Mouse (Mus musculus) forebrain, embryonic 12.5 days (tissue): ENCODE measurements around the gene Ckmt1. TPM values are rescaled to one million over a fixed set of nuclear protein-coding genes. Genes with fewer than 3 reads are reported as not detected.

Source experiments
- polyA plus RNA-seq: library from polyadenylated mRNA; unstranded; fragments of >200 nt; fragmentation: Nextera tagmentation; extraction: Ambion mirVana; gene quantifications from 2 replicates; pipeline ENCODE4 v1.2.1, GENCODE M21; 2016

The Ckmt1 gene
- polyA plus RNA-seq, 1 experiment from 2014 or later: 8.5 TPM

Other genes with a start within 250 kb of the Ckmt1 start
- not detected in 2 replicates for gene Tgm7, start 247.9 kb upstream of the Ckmt1 start, polyA plus RNA-seq
- 25.7 and 33.3 TPM in 2 replicates for gene Adal, start 217.3 kb upstream of the Ckmt1 start, polyA plus RNA-seq
- gene Lcmt2, start 217.1 kb upstream of the Ckmt1 start, polyA plus RNA-seq: 21.7 and 26.6 TPM in 2 replicates
- 82.9 and 83.1 TPM in 2 replicates for gene Tubgcp4, start 187.1 kb upstream of the Ckmt1 start, polyA plus RNA-seq
- gene Zscan29, start 186.6 kb upstream of the Ckmt1 start, polyA plus RNA-seq: 14.4 and 16.2 TPM in 2 replicates
- 216 and 229 TPM in 2 replicates for gene Trp53bp1, start 86.3 kb upstream of the Ckmt1 start, polyA plus RNA-seq
- 9.3 and 12.7 TPM in 2 replicates for gene Map1a, start 68.1 kb upstream of the Ckmt1 start, polyA plus RNA-seq
- 12.5 and 14.5 TPM in 2 replicates for gene Ppip5k1, start 2.3 kb upstream of the Ckmt1 start, polyA plus RNA-seq
- not detected in 2 replicates for gene Strc, start 29.5 kb downstream of the Ckmt1 start, polyA plus RNA-seq
- gene Pdia3, start 56.1 kb downstream of the Ckmt1 start, polyA plus RNA-seq: 416 and 432 TPM in 2 replicates
- gene Catsper2, start 56.1 kb downstream of the Ckmt1 start, polyA plus RNA-seq: 2.9 and 3.6 TPM in 2 replicates
- 6.9 and 12.4 TPM in 2 replicates for gene Ell3, start 86.6 kb downstream of the Ckmt1 start, polyA plus RNA-seq
- 456 and 479 TPM in 2 replicates for gene Serf2, start 91.5 kb downstream of the Ckmt1 start, polyA plus RNA-seq
- 124 and 130 TPM in 2 replicates for gene Hypk, start 95.6 kb downstream of the Ckmt1 start, polyA plus RNA-seq
- 0.85 and 0.88 TPM in 2 replicates for gene Serinc4, start 99.1 kb downstream of the Ckmt1 start, polyA plus RNA-seq
- 67.6 and 70.1 TPM in 2 replicates for gene Mfap1b, start 116.4 kb downstream of the Ckmt1 start, polyA plus RNA-seq
- gene Mfap1a, start 149.0 kb downstream of the Ckmt1 start, polyA plus RNA-seq: 30.2 and 34.6 TPM in 2 replicates
- gene Wdr76, start 149.0 kb downstream of the Ckmt1 start, polyA plus RNA-seq: 15.5 and 15.7 TPM in 2 replicates